Mouse (Mus musculus): ENCODE measurements around the gene Frrs1.
A peak's percentile ranks its signal among the peaks of the same experiment; 100 is the strongest.

Frrs1 gene

DNA sequence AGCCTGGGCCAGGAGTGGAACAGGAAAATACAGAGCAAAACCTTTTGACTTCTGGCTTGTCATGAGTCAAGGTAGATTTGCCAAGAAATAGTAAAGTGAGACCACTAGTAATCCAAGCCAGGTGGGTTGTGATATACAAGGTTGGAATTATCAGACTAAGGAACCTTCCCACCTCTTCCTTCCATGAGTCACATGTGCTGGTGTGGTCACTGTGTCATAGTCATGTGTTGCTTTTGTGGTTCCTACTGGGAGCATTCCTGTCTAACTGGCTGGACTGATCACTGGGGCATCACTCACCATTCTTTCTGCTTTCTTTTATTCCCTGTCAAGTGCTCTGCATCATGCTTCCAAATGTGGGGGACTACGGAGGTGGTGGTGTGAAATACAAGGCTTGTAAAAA lies 11.2 kb upstream of the Frrs1 start:
- no peak for DNase-seq (ENCODE audit: low read depth, low spot score)

DNA sequence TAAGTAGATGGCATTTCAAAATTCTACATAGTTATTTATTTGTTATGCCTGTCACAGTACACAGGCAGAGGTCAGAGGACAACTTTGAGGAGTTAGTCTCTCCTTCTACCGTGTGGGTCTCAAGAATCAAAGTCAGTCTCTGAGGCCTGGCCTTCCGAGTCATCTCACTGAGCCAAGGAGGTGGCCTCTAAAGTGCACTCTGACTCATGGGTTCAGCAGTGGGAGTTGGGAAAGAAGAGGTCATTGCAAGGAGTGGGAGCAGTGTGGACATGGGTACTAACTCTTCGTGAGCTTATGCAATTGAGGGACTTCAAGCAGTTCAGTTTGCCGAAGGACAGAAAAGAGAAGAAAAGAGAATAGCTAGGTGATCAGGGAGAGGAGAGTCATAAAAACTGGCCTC lies 10.3 kb upstream of the Frrs1 start:
- DNase-seq (ENCODE audit: low read depth, low spot score) = no peak

DNA sequence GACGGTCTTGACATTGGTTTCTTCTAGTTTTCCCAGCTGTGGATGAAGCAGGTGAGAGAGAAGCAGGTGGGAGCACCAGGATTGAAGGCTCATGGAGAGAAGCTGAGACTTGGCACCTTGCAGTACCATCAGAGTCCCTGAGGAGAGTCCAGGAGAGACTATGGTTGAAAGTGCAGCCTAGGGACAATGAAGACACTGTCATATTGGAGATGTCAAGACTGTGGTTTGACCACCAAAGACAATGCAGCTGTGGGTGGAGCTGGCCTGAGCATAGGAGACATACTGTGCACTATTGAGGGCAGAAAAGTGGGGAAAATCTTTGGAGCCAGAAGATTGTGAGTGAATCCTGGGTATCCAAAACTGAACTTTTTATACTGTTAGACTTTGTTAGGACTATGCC lies 8.9 kb upstream of the Frrs1 start:
- DNase-seq (ENCODE audit: low read depth, low spot score) = no peak

DNA sequence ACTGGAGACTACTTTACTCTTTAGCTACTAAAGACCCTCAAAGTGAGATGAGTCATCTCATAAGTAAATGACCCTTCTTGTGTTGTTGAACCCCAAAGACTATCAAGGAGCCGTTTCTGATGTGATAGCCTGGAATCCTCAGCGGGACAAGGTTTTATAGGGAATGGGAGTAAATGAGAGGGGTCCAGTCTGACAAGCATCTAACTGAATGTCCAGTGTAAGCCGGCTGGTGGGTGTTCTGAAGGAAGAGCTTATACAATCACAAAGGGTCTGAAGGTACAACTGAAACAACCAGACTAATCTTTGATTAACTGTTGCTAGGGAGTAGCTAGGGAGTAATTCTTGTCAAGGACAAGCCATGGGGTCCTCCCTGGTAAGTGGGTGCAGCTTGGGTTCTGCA lies 6.8 kb upstream of the Frrs1 start:
- DNase-seq (ENCODE audit: low read depth, low spot score) = no peak

DNA sequence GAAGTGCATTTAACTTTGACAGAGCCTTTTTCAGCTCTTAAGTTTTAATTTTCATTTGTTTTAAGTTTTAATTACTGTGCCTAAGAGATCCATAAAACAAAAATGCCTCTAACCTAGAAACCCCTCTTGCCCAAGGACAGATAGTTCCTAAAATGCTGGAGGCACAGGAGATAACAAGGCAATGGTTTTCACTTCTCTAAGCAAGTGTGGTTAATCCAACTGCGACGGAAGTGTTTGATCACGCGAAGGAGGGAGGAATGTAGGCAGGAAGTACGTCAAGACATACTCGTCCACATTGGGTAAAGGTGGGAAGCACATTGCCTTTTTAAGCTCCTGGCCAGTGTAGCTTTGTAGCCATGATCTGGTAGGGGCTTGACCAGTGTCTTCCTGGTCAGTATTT lies 1.7 kb upstream of the Frrs1 start:
- no peak for DNase-seq (ENCODE audit: low read depth, low spot score)

DNA sequence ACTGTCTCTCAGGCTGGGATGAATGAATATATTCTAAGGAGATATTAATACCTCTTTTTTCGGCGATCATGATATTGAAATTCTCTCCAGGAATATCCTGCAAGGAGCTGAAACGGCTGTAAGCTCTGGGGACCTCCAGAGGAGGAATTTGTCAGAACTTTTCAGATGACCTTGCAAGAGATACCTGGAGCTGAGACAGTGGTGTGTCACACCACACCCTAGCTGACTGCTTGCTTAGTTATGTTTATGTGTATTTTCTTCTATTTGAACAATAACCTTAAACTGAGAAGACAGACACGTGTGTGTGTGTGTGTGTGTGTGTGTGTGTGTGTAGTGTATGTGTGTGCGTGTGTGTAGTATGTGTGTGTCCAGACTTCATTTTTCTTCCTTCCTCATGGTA lies 488 bp downstream of the Frrs1 start:
- no peak for DNase-seq (ENCODE audit: low read depth, low spot score)

DNA sequence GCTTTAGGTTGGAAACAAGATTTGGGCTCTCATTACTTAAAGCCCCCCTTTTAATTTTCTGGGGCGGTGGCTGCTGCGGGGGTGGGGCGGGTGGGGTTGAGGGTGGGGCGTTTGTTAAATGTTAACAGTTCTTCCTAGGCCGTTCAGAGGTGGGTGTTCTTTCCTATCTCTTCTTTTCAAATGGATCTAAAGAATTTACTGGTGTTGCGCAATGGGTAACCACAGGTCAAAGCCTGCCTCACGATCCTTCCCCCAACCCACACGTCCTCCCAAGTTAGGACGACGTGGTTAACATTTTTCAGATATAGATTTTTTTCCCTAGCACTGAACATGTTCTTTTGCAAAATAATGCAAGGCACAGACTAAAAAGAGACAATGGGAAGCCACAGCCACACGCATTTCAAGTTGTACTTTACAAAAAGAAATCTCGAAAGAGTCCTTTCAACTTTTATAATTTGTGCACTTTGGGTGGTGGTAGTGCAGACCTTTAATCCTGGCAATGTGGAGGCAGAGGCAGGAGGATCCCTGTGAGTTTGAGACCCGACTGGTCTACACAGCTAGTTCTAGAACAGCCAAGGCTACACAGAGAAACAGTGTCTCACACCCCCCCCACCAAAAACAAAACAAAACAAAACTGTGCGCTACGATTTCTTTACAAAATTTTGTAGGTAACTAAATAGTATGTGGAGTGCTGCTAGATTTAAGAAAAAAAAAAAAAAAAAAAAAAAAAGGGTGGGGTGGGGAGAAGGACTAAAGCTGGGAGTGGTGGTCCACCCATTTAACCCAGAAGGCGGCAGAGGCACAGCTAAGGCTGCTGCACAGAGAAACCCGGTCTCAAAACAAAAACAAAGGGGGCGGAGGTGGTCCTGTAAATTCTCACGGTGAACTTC lies 1.3 kb downstream of the Frrs1 start:
- no peak for DNase-seq (ENCODE audit: low read depth, low spot score)

DNA sequence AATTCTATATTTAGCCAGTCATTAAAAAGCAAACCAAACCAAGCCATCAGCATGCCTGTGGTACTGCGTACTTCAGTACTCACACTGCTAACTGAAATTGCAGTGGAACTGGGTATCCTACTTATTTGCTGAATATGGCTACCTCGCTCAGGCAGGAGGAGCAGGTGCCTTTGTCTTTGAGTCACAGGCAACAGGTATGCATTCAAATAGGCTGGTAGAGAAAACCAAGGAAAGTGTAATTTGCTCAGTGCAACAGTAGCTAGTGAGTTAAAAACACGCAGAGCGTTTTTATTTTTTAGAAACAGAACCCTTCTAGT lies 1.9 kb downstream of the Frrs1 start:
- no peak for DNase-seq (ENCODE audit: low read depth, low spot score)

DNA sequence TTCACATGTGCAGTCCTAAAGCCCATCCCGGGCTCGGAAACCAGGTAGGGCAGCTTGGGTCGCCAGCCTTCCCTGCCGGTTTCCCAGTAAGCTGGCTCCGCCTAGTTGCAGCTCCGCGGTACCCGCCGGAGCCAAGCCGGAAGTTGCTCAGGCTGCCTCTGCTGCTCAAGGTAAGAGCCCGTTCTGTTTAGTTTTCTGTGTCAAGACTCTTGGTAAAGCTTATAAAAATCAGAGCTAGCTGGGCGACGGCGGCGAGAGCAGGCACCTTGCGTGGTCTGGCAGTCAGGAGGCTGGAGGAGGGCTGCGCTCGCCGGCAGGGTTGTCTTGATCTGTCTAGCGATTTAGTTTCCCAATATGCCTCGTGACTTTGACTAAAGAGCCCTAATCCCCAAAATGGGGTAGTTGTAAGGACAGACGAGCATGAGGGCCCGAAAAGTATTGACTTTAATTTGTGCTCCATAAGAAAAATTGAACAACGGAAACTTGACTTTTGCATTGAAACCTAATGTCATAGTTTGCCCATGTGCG lies 2.3 kb downstream of the Frrs1 start:
- DNase-seq (ENCODE audit: low read depth, low spot score) = peak; percentile 36

DNA sequence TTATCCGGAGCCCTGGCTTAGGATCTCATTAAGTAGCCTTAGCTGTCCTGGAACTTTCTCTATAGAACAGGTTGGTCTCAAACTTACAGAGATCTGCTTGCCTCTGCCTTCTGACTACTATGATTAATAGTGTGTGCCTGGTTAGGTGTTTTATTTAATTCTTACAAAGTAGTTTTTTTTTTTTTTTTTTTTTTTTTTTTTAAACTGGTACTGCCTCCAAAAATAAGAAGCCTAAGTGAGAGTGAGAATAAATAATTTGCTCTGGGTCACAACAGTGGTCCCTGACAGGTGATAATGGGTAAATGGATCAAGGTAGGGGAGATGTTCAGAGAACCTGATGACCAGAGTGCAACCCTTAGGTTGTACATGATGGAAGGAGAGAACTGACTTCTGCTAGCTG lies 3.4 kb downstream of the Frrs1 start:
- DNase-seq (ENCODE audit: low read depth, low spot score) = no peak

DNA sequence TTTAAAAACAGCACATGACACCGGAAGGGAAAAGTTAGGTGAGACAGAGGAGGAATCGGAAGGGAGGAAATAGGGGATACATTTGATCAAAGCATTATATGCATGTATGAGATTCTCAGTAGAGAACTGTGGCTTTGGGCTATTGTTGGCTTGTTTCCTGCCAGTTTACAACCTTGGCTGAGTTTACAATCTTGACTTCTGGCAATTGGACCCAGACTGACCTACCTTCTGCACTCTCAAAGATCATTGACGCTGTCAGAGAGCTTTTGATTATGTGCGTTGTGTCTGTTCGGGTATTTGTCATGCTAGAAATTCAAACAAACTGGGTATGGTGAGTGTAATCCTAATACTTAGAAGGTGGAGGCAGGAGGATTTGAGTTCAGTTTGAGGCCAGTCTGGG lies 5.2 kb downstream of the Frrs1 start:
- DNase-seq (ENCODE audit: low read depth, low spot score) = no peak

DNA sequence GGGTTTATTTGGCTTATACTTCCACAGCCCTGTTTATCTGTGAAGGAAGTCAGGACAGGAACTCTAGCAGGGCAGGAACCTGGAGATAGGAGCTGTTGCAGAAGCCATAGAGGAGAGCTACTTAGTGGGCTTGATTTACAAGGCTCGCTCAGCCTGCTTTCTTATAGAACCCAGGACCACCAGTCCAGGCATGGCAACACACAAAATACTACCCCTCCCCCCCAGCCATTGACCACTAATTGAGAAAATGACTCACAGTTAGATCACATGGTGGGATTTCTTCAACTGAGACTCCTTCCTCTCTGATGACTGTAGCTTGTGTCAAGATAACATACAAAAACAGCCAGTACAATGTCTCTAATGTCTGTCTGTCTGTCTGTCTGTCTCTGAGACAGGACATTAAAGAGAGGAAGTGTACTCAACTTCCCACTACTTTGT lies 6.0 kb downstream of the Frrs1 start:
- no peak for DNase-seq (ENCODE audit: low read depth, low spot score)

DNA sequence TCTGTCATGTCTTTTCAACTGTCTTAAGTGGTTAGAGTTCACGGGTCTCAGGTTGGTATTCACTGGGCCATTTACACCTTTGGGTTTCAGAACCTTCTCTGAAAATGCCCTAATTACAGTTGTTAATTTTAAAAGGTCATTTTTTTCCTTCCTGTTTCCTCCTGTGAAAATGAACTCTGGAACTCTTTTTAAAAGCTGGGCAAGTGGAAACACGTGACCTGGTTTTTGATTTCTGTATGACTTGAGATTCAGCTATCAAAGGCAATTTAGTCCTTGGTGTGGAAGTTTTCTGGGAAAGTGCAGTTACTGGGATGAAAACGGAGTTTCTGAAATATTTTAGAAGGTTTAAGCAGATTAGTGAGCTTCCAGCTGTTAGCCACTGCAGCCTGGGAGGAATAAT lies 11.1 kb downstream of the Frrs1 start:
- DNase-seq (ENCODE audit: low read depth, low spot score) = no peak

DNA sequence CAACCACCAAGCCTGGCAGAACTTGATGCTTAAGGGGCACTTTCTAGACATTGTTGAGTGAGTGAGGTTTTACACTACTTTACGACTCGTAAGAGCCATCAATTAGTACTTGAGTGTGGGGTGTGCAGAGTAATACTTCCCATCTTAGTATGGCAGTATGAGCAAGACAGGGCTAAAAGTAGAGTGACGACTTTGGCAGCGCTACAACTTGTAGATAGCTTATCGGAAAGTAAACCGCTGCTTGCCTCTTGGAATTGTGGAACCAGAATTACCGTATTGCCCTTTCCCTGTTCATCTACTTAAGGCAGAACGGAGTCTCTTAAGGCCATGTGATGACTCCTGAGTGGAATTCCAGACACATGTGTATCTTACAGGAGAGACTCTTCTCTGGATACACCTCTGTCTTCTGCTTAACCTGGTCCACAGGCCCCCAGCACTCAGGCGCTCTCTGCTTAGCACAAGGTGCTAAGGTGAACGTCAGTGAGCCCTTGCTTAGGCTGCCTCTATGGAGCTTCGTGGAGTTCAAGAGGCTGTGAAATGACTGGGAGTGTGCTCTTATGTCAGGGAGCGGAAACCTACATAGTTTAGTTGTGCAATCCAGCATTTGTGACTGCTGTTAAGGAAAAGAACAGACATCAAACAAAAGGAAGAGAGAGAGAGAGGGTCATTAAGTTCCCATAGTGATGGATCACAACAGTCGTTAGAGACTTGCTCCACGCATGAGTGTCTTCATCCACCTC lies 23.1 kb downstream of the Frrs1 start:
- DNase-seq (ENCODE audit: low read depth, low spot score) = no peak

DNA sequence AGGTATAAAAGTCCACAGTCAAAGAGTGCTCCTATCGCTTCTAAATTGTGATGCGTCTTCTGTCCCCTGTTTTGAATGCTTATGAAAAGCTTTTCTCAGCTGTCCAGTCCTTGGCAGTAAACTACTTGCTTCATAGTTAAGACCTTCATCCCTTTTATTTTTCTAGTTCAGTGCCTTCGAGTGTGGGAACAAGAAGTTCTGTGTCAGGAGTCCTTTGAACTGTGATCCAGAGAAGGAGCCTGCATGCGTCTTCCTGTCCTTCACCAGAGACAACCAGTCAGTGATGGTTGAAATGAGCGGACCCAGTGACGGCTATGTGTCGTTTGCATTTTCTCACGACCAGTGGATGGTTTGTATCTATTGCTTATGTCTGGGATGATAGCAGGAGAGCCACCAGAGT lies 25.7 kb downstream of the Frrs1 start:
- no peak for DNase-seq (ENCODE audit: low read depth, low spot score)

DNA sequence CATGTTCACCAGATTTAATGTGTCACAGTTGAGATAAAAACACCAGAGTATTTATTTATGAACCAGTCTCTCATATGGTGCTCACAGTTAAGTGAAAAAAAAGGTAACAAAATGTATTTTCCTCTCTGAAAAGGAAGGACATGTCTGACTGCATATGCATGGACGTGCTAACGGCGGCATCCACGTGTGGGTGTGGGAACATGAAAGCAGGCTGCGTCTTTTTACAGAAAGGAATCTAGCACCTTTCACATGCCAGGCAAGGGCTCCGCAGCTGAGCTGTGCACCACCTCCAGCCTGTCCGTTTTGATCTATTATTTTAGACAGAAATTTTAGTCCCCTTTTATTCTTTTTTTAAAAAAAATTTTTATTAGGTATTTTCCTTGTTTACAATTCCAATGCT lies 30.1 kb downstream of the Frrs1 start:
- no peak for DNase-seq (ENCODE audit: low read depth, low spot score)

DNA sequence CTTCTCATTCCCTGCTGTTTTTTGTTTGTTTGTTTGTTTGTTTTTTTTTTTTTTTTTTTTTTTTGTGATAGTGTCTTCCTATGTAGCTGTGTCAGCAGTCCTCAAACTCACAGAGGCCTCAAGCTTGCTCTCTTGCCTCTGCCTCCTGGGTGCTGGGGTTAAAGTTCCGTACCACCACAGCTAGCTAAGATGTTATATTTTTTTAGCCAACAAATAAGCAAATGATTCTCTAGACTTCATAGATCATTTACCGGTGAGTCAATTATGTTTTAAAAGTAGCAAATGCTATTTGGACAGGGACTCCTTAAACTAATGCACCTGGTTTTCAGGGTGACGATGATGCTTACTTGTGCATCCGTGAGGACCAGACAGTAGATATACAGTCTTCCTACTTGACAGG lies 31.3 kb downstream of the Frrs1 start:
- DNase-seq (ENCODE audit: low read depth, low spot score) = no peak

DNA sequence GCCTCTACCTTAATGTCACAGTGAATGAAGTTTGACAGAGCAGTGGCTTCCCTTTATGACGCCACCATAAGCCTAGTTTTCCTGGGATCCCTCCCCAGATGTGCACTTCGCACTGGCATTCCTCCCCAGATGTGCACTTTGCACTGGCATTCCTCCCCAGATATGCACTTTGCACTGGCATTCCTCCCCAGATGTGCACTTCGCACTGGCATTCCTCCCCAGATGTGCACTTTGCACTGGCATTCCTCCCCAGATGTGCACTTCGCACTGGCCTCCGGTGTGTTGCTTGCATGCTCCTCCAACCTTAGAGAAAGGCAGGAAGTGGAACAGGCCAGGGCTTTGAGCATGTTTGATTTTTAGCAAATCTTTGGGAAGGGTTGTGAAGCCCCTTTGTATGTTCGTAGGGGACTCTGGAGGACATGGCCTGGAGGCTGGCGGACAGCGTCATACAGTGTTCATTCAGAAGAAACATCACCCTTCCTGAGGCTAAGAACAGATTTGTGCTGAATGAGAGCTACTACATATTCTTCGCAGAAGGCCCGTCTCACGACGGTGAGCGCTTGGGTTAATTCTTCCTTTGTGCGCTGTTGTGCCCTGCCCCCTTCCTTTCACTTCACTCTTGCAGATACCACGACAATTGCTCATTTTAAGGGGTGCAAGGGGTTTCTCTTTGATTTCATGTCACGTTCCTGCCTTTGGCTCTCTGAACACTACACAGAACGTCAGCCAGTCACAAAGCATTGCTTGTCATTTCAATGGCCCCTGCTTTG lies 32.4 kb downstream of the Frrs1 start:
- DNase-seq (ENCODE audit: low read depth, low spot score) = no peak

DNA sequence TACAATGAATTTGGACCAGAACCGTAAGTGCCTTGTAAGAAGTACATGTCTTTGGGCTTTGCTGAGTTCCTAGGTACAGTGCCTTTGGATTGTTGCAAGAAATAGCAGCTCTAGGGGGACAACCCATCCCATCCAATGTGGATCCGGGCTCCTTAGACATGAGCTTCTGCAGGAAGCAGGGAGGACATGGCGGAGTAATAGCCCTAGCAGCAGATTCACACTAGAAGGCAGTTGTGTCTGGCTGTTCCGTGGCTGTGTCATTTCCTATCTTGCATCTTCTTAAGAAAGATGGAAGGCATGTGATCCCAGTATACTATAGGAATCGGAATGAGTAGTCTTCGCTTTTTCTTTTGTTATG lies 32.9 kb downstream of the Frrs1 start:
- no peak for DNase-seq (ENCODE audit: low read depth, low spot score)

DNA sequence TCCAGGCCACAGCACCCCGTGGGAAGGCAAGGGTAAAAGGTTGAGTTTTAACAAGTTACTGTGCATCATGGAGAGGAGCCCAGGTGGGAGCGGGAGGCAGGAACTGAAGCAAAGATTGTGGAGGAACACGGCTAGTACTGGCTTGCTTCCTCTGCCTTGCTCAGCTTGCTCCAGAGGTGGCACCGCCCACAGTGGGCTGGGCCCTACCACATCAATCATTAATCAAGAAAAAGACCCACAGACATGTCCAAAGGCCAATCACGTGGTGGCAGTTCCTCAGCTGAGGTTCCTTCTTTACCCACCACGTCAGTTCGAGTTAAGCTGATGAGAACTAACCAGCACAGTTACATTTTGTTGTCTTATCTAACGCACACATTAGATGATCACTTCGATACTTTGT lies 33.6 kb downstream of the Frrs1 start:
- no peak for DNase-seq (ENCODE audit: low read depth, low spot score)

DNA sequence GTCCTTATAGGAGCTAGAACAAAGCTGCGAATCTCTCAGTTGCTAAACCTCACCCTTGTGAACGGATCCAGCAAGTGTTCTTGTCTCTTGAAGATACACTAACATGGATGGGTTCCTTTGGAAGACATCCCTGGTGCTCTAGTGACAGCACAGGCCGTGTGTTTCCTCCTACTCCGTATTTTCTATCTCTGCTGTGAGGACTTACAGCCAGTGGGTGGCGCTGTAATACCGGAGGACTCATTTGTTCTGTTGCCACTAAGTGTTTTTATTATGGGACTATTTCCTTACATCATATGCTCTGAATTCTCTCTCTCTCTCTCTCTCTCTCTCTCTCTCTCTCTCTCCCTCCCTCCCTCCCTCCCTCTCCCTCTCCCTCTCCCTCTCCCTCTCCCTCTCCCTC lies 44.9 kb downstream of the Frrs1 start:
- DNase-seq (ENCODE audit: low read depth, low spot score) = peak; percentile 41

DNA sequence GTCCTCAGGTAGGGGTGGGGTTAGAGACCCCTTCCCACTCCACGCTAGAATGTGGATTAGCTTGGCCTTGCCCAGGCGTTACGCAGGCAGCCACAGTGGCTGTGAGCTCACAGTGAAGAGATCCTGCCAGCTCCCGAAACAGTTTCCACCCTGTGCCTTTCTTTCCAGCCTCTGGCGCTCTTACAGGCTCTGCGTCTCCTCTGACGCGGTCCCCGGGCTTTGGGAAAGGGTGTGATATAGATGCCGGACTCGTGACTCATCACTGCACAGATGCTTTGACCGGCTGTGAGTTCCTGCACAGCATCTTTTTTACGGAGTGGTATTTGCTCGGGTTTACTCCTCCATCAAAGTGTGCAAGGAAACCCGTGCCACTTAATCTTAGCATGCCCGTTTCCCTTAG lies 46.6 kb downstream of the Frrs1 start:
- no peak for DNase-seq (ENCODE audit: low read depth, low spot score)

All from embryo, embryonic 11.5 days (tissue).